21 mouse cellular contexts compared by ENCODE assay signal in genomic region chr1:91564598-91564997, GRCm38 (mm10). TPM values are rescaled to one million over a fixed set of nuclear protein-coding genes. Genes with fewer than 3 reads are reported as not detected.
DNase-seq lines count a peak whose midpoint lies in the region; ATAC-seq lines count a peak whose summit lies in the region.
"Had no signal": no experiment of that assay in that cellular context is flagged by ENCODE, and none has a peak within 500 bp of the region (broad histone marks: within the 10 kb centered on the region; RNA-seq: fewer than 3 reads in every experiment).

No protein-coding gene starts in this region.

- no peaks in the 10 kb centered on the region for H3K36me3 ChIP-seq in limb, embryonic 10.5 days
- no peaks in the 10 kb centered on the region for H3K36me3 ChIP-seq in limb, embryonic 13.5 days
- no peaks in the 10 kb centered on the region for H3K36me3 ChIP-seq in forebrain, embryonic 11.5 days (ENCODE audit: control insufficient read depth, insufficient read depth, low read length)
- H3K36me3 ChIP-seq: forebrain, embryonic 15.5 days; hindbrain, embryonic 15.5 days had no signal

- no peaks in the 10 kb centered on the region for H3K9me3 ChIP-seq in limb, embryonic 10.5 days (replicated peaks)
- H3K9me3 ChIP-seq in limb, embryonic 13.5 days: no peaks in the 10 kb centered on the region
- no peaks in the 10 kb centered on the region for H3K9me3 ChIP-seq in forebrain, embryonic 11.5 days (ENCODE audit: control insufficient read depth, low read length)
- H3K9me3 ChIP-seq: embryonic facial prominence, embryonic 15.5 days; forebrain, embryonic 12.5 days; forebrain, embryonic 15.5 days; hindbrain, embryonic 12.5 days; hindbrain, embryonic 15.5 days had no signal

- peaks cover 14% of the 10 kb centered on the region for H3K4me1 ChIP-seq in limb, embryonic 10.5 days
- peaks cover 35% of the 10 kb centered on the region for H3K4me1 ChIP-seq in limb, embryonic 13.5 days
- H3K4me1 ChIP-seq in forebrain, embryonic 11.5 days (replicated peaks; ENCODE audit: control insufficient read depth, insufficient read depth, low read length): no peaks in the 10 kb centered on the region
- H3K4me1 ChIP-seq: forebrain, embryonic 12.5 days; forebrain, embryonic 15.5 days; hindbrain, embryonic 12.5 days; hindbrain, embryonic 15.5 days had no signal

- 67% methylated on average over 6 of the region's 6 CpGs for WGBS in limb, embryonic 10.5 days
- 33% methylated on average over 6 of the region's 6 CpGs for WGBS in limb, embryonic 13.5 days
- 70% methylated on average over 6 of the region's 6 CpGs for WGBS in forebrain, embryonic 11.5 days

- H3K4me2 ChIP-seq in limb, embryonic 13.5 days (replicated peaks): 0 out of 2 replicates have a peak overlapping the region, but pooled peaks have one; percentile 3
- H3K4me2 ChIP-seq in forebrain, embryonic 11.5 days (ENCODE audit: low read depth, low read length, severe bottlenecking): no peak overlapping the region
- H3K4me2 ChIP-seq: embryonic facial prominence, embryonic 15.5 days; forebrain, embryonic 12.5 days; forebrain, embryonic 15.5 days; heart, embryonic 11.5 days; hindbrain, embryonic 12.5 days; hindbrain, embryonic 15.5 days had no signal

- ATAC-seq in limb, embryonic 13.5 days (ENCODE audit: low FRiP score, low read depth): peak; percentile 68
- ATAC-seq in forebrain, embryonic 11.5 days (replicated peaks; ENCODE audit: low FRiP score): no peak
- ATAC-seq: activated CD4-positive, CD25-positive, alpha-beta regulatory T cell, adult 4 months; forebrain, embryonic 15.5 days had no signal

- H3K4me3 ChIP-seq in limb, embryonic 10.5 days: no peak overlapping the region
- no peak overlapping the region for H3K4me3 ChIP-seq in limb, embryonic 13.5 days
- H3K4me3 ChIP-seq in forebrain, embryonic 11.5 days (ENCODE audit: low read depth, low read length): no peak overlapping the region
- H3K4me3 ChIP-seq: embryonic facial prominence, embryonic 15.5 days; forebrain, embryonic 12.5 days; forebrain, embryonic 15.5 days; hindbrain, embryonic 12.5 days; hindbrain, embryonic 15.5 days had no signal

- H3K27me3 ChIP-seq in limb, embryonic 10.5 days (ENCODE audit: low read depth, poor library complexity, severe bottlenecking): no peaks in the 10 kb centered on the region
- H3K27me3 ChIP-seq in limb, embryonic 13.5 days: 0 out of 2 replicates have a peak, but pooled peaks cover 2% of the 10 kb centered on the region
- no peaks in the 10 kb centered on the region for H3K27me3 ChIP-seq in forebrain, embryonic 11.5 days (ENCODE audit: control insufficient read depth, insufficient read depth, low read length)
- H3K27me3 ChIP-seq: embryonic facial prominence, embryonic 15.5 days; forebrain, embryonic 12.5 days; forebrain, embryonic 15.5 days; hindbrain, embryonic 12.5 days; hindbrain, embryonic 15.5 days had no signal

- DNase-seq in adrenal gland, postnatal 14 days: peak; percentile 1
- DNase-seq in adrenal gland, postnatal 25 days: no peak
- DNase-seq in limb, embryonic 10.5 days (ENCODE audit: low spot score): no peak
- DNase-seq in left cerebral cortex, adult 18-20 months (ENCODE audit: low spot score in 2 of 2): no peak
- DNase-seq in forebrain, embryonic 11.5 days (ENCODE audit: low spot score): no peak
- DNase-seq in lung, postnatal 4 days: no peak
- DNase-seq: adrenal gland, adult 8-10 months; cerebellum, adult 11 months; cerebellum, adult 2 months; cerebellum, adult 9-11 months; cerebellum, postnatal 25 days; gastrocnemius, postnatal 14 days; heart, adult 11 months had no signal

- peak overlapping the region; percentile 53; the same call in 1 of the 2 replicates for H3K27ac ChIP-seq in limb, embryonic 10.5 days
- H3K27ac ChIP-seq in limb, embryonic 13.5 days: peak overlapping the region; percentile 56; the same call in 1 of the 2 replicates
- H3K27ac ChIP-seq in forebrain, embryonic 11.5 days (ENCODE audit: low read depth, low read length): no peak overlapping the region
- H3K27ac ChIP-seq: embryonic facial prominence, embryonic 15.5 days; forebrain, embryonic 12.5 days; forebrain, embryonic 15.5 days; hindbrain, embryonic 12.5 days; hindbrain, embryonic 15.5 days had no signal

- no peak overlapping the region for H3K9ac ChIP-seq in limb, embryonic 13.5 days
- H3K9ac ChIP-seq in forebrain, embryonic 11.5 days (ENCODE audit: low read length): no peak overlapping the region
- H3K9ac ChIP-seq: embryonic facial prominence, embryonic 15.5 days; forebrain, embryonic 12.5 days; forebrain, embryonic 15.5 days; hindbrain, embryonic 12.5 days; hindbrain, embryonic 15.5 days had no signal

RNA-seq across cellular contexts. Expression of gene Asb1, which starts 24.3 kb away (rescaled TPM):
- 20.6 and 21.7 TPM in 2 replicates for total RNA-seq in adrenal gland, postnatal 14 days (2021)
- total RNA-seq in adrenal gland, postnatal 25 days (2021): 17.0 and 19.3 TPM in 2 replicates
- 6.2 and 6.5 TPM in 2 replicates for polyA plus RNA-seq in limb, embryonic 10.5 days (2016; fragmentation: Nextera tagmentation; extraction: Ambion mirVana)
- 5.5 and 6.3 TPM in 2 replicates for polyA plus RNA-seq in limb, embryonic 13.5 days (2015; fragmentation: Nextera tagmentation; extraction: Ambion mirVana)
- 10 to 100 TPM; 42.0 to 42.1 TPM for total RNA-seq in left cerebral cortex, adult 18-20 months (2021)
- 11.9 and 12.7 TPM in 2 replicates for polyA plus RNA-seq in forebrain, embryonic 11.5 days (2014; fragmentation: Nextera tagmentation; extraction: Ambion mirVana)
